In genomic region chr17:23828271-23829001, GRCm38 (mm10) we compare ENCODE assay signal across 9 mouse cellular contexts. TPM values are rescaled to one million over a fixed set of nuclear protein-coding genes. Genes with fewer than 3 reads are reported as not detected.
DNase-seq lines count a peak whose midpoint lies in the region; ATAC-seq and TF ChIP-seq lines count a peak whose summit lies in the region.
"Had no signal": no experiment of that assay in that cellular context is flagged by ENCODE, and none has a peak within 500 bp of the region (broad histone marks: within the 10 kb centered on the region; RNA-seq: fewer than 3 reads in every experiment).

No protein-coding gene starts in this region.

- H3K27me3 ChIP-seq in embryonic facial prominence, embryonic 14.5 days (replicated peaks; ENCODE audit: control insufficient read depth, insufficient read depth, low read length), result peaks cover 15% of the 10 kb centered on the region; the same call in 1 of the 2 replicates
- peaks cover 34% of the 10 kb centered on the region for H3K27me3 ChIP-seq in heart, embryonic 13.5 days (replicated peaks)
- peaks cover 6% of the 10 kb centered on the region for H3K27me3 ChIP-seq in lung, embryonic 16.5 days (ENCODE audit: control insufficient read depth, insufficient read depth, low read depth, low read length)

- no peak for TF ChIP-seq POLR2A in olfactory bulb, adult 2 months (IDR thresholded peaks at IDR 0.05; ENCODE audit: insufficient read depth, low read depth, low read length)

- peak; percentile 25 for ATAC-seq in activated CD4-positive, CD25-positive, alpha-beta regulatory T cell, adult 4 months
- ATAC-seq in embryonic facial prominence, embryonic 14.5 days (ENCODE audit: low read depth), result peak; percentile 73
- peak; percentile 60 for ATAC-seq in heart, embryonic 13.5 days (ENCODE audit: extremely low read depth, insufficient number of reproducible peaks, low FRiP score, low TSS enrichment)
- peak; percentile 75 for ATAC-seq in lung, embryonic 16.5 days (ENCODE audit: low read depth)

- H3K36me3 ChIP-seq in embryonic facial prominence, embryonic 14.5 days (ENCODE audit: control insufficient read depth, insufficient read depth, low read length), result peaks cover 37% of the 10 kb centered on the region
- H3K36me3 ChIP-seq in heart, embryonic 13.5 days, result peaks cover 41% of the 10 kb centered on the region
- peaks cover 30% of the 10 kb centered on the region for H3K36me3 ChIP-seq in lung, embryonic 16.5 days (ENCODE audit: control insufficient read depth, insufficient read depth, low read length)

- peak overlapping the region; percentile 79 for H3K9ac ChIP-seq in embryonic facial prominence, embryonic 14.5 days (ENCODE audit: low read depth, low read length)
- H3K9ac ChIP-seq in heart, embryonic 13.5 days, result peak overlapping the region; percentile 95
- peak overlapping the region; percentile 94 for H3K9ac ChIP-seq in lung, embryonic 16.5 days (ENCODE audit: low read length)

- H3K9me3 ChIP-seq in embryonic facial prominence, embryonic 14.5 days (ENCODE audit: control insufficient read depth, low read length), result peaks cover 4% of the 10 kb centered on the region; the same call in 1 of the 2 replicates
- no peaks in the 10 kb centered on the region for H3K9me3 ChIP-seq in heart, embryonic 13.5 days
- H3K9me3 ChIP-seq in lung, embryonic 16.5 days (ENCODE audit: control insufficient read depth, low read length), result 0 out of 2 replicates have a peak, but pooled peaks cover 4% of the 10 kb centered on the region

- WGBS in embryonic facial prominence, embryonic 14.5 days, result 0% methylated on average over 41 of the region's 47 CpGs
- under 1% methylated on average over 47 of the region's 47 CpGs for WGBS in heart, embryonic 13.5 days
- under 1% methylated on average over 41 of the region's 47 CpGs for WGBS in lung, embryonic 16.5 days
- under 1% methylated on average over 47 of the region's 47 CpGs for WGBS in olfactory bulb, adult 2 months

- H3K4me2 ChIP-seq in embryonic facial prominence, embryonic 14.5 days (ENCODE audit: low read depth, low read length), result peak overlapping the region; percentile 64
- H3K4me2 ChIP-seq in heart, embryonic 13.5 days, result peak overlapping the region; percentile 79
- peak overlapping the region; percentile 88 for H3K4me2 ChIP-seq in lung, embryonic 16.5 days (ENCODE audit: low read depth, low read length)

- peaks cover 9% of the 10 kb centered on the region for H3K4me1 ChIP-seq in embryonic facial prominence, embryonic 14.5 days (ENCODE audit: control insufficient read depth, insufficient read depth, low read length)
- peaks cover 22% of the 10 kb centered on the region for H3K4me1 ChIP-seq in heart, embryonic 13.5 days
- peaks cover 12% of the 10 kb centered on the region for H3K4me1 ChIP-seq in lung, embryonic 16.5 days (replicated peaks; ENCODE audit: control insufficient read depth, insufficient read depth, low read length)
- H3K4me1 ChIP-seq in olfactory bulb, adult 2 months (ENCODE audit: control insufficient read depth, insufficient read depth, low read length), result peaks cover 3% of the 10 kb centered on the region

- H3K4me3 ChIP-seq in embryonic facial prominence, embryonic 14.5 days (ENCODE audit: low read depth, low read length), result peak overlapping the region; percentile 52
- peak overlapping the region; percentile 95 for H3K4me3 ChIP-seq in heart, embryonic 13.5 days
- H3K4me3 ChIP-seq in lung, embryonic 16.5 days (ENCODE audit: low read length), result peak overlapping the region; percentile 86
- peak overlapping the region; percentile 71 for H3K4me3 ChIP-seq in olfactory bulb, adult 2 months (ENCODE audit: insufficient read depth, low read depth, low read length)

- H3K27ac ChIP-seq in embryonic facial prominence, embryonic 14.5 days (replicated peaks; ENCODE audit: low read depth, low read length), result peak overlapping the region; percentile 95
- H3K27ac ChIP-seq in heart, embryonic 13.5 days (replicated peaks), result peak overlapping the region; percentile 92
- H3K27ac ChIP-seq in lung, embryonic 16.5 days (ENCODE audit: low read length), result peak overlapping the region; percentile 77
- peak overlapping the region; percentile 13 for H3K27ac ChIP-seq in olfactory bulb, adult 2 months (ENCODE audit: insufficient read depth, low read depth, low read length)

- DNase-seq in CD4-positive helper T cell, adult 2 months (ENCODE audit: low read depth, low spot score), result peak; percentile 79
- peak; percentile 59 for DNase-seq in embryonic facial prominence, embryonic 14.5 days (ENCODE audit: low spot score)
- peak; percentile 19 to 35 for DNase-seq in layer of hippocampus, adult 18-20 months (ENCODE audit: low spot score in 2 of 2)
- peak; percentile 80 for DNase-seq in thymus, postnatal 4 days

- TF ChIP-seq CTCF in olfactory bulb, adult 2 months (IDR thresholded peaks at IDR 0.05; ENCODE audit: insufficient read depth, low read depth, low read length), result no peak

RNA-seq across cellular contexts. Expression of gene Elob, which starts 0.5 kb away (rescaled TPM):
- polyA plus RNA-seq in activated CD4-positive, CD25-positive, alpha-beta regulatory T cell, adult 4 months (2017; shearing (Covaris generic)), result 100 to 1,000 TPM; 686 to 746 TPM
- 1,099 and 1,112 TPM in 2 replicates for polyA plus RNA-seq in embryonic facial prominence, embryonic 14.5 days (2014; fragmentation: Nextera tagmentation; extraction: Ambion mirVana)
- polyA plus RNA-seq in heart, embryonic 13.5 days (2015; fragmentation: Nextera tagmentation; extraction: Ambion mirVana), result 875 and 1,018 TPM in 2 replicates
- total RNA-seq in layer of hippocampus, adult 18-20 months (2021), result 100 to 1,000 TPM; 355 to 375 TPM
- 980 and 1,001 TPM in 2 replicates for polyA plus RNA-seq in lung, embryonic 16.5 days (2015; fragmentation: Nextera tagmentation; extraction: Ambion mirVana)
- not detected in 2 replicates for polyA plus RNA-seq in olfactory bulb, adult 2 months (2012; ENCODE audit: insufficient read depth, insufficient read length, low replicate concordance, missing spikeins)

RNA-seq across cellular contexts. Expression of gene Prss33, which starts 7.4 kb away (rescaled TPM):
- 1 to 10 TPM; 1.1 to 2.4 TPM for polyA plus RNA-seq in activated CD4-positive, CD25-positive, alpha-beta regulatory T cell, adult 4 months (2017; shearing (Covaris generic))
- polyA plus RNA-seq in embryonic facial prominence, embryonic 14.5 days (2014; fragmentation: Nextera tagmentation; extraction: Ambion mirVana), result 0.77 and 0.88 TPM in 2 replicates
- not detected in 2 replicates for polyA plus RNA-seq in heart, embryonic 13.5 days (2015; fragmentation: Nextera tagmentation; extraction: Ambion mirVana)
- total RNA-seq in layer of hippocampus, adult 18-20 months (2021), result under 1 TPM in 1 of 2 experiments, not detected in 1; 0.41 TPM
- polyA plus RNA-seq in lung, embryonic 16.5 days (2015; fragmentation: Nextera tagmentation; extraction: Ambion mirVana), result not detected in 2 replicates
- polyA plus RNA-seq in olfactory bulb, adult 2 months (2012; ENCODE audit: insufficient read depth, insufficient read length, low replicate concordance, missing spikeins), result not detected in 2 replicates
- total RNA-seq: gastrocnemius, postnatal 36 days had no signal

RNA-seq across cellular contexts. Expression of gene Prss32, which starts 15.2 kb away (rescaled TPM):
- polyA plus RNA-seq in activated CD4-positive, CD25-positive, alpha-beta regulatory T cell, adult 4 months (2017; shearing (Covaris generic)), result 1 to 10 TPM in 1 of 2 experiments, not detected in 1; 2.6 TPM
- 0.25 TPM in 1 of 2 replicates, not detected in the other for polyA plus RNA-seq in embryonic facial prominence, embryonic 14.5 days (2014; fragmentation: Nextera tagmentation; extraction: Ambion mirVana)
- polyA plus RNA-seq in heart, embryonic 13.5 days (2015; fragmentation: Nextera tagmentation; extraction: Ambion mirVana), result 0.15 TPM in 1 of 2 replicates, not detected in the other
- not detected for total RNA-seq in layer of hippocampus, adult 18-20 months (2021)
- polyA plus RNA-seq in lung, embryonic 16.5 days (2015; fragmentation: Nextera tagmentation; extraction: Ambion mirVana), result 0.41 TPM in 1 of 2 replicates, not detected in the other
- polyA plus RNA-seq in olfactory bulb, adult 2 months (2012; ENCODE audit: insufficient read depth, insufficient read length, low replicate concordance, missing spikeins), result not detected in 2 replicates
- total RNA-seq: gastrocnemius, postnatal 36 days had no signal

RNA-seq across cellular contexts. Expression of gene Prss41, which starts 15.5 kb away (rescaled TPM):
- 10 to 100 TPM in 1 of 2 experiments, 1 to 10 TPM in 1; 6.4 to 10.5 TPM for polyA plus RNA-seq in activated CD4-positive, CD25-positive, alpha-beta regulatory T cell, adult 4 months (2017; shearing (Covaris generic))
- 0.64 and 1.1 TPM in 2 replicates for polyA plus RNA-seq in embryonic facial prominence, embryonic 14.5 days (2014; fragmentation: Nextera tagmentation; extraction: Ambion mirVana)
- 0.20 and 0.29 TPM in 2 replicates for polyA plus RNA-seq in heart, embryonic 13.5 days (2015; fragmentation: Nextera tagmentation; extraction: Ambion mirVana)
- total RNA-seq in layer of hippocampus, adult 18-20 months (2021), result 1 to 10 TPM in 1 of 2 experiments, under 1 TPM in 1; 0.89 to 2.4 TPM
- polyA plus RNA-seq in lung, embryonic 16.5 days (2015; fragmentation: Nextera tagmentation; extraction: Ambion mirVana), result 0.75 and 0.99 TPM in 2 replicates
- polyA plus RNA-seq in olfactory bulb, adult 2 months (2012; ENCODE audit: insufficient read depth, insufficient read length, low replicate concordance, missing spikeins), result not detected in 2 replicates

RNA-seq across cellular contexts. Expression of gene Srrm2, which starts 38.1 kb away (rescaled TPM):
- 100 to 1,000 TPM; 234 to 326 TPM for polyA plus RNA-seq in activated CD4-positive, CD25-positive, alpha-beta regulatory T cell, adult 4 months (2017; shearing (Covaris generic))
- polyA plus RNA-seq in embryonic facial prominence, embryonic 14.5 days (2014; fragmentation: Nextera tagmentation; extraction: Ambion mirVana), result 320 and 345 TPM in 2 replicates
- 319 and 327 TPM in 2 replicates for polyA plus RNA-seq in heart, embryonic 13.5 days (2015; fragmentation: Nextera tagmentation; extraction: Ambion mirVana)
- total RNA-seq in layer of hippocampus, adult 18-20 months (2021), result 100 to 1,000 TPM; 509 to 565 TPM
- 411 and 414 TPM in 2 replicates for polyA plus RNA-seq in lung, embryonic 16.5 days (2015; fragmentation: Nextera tagmentation; extraction: Ambion mirVana)
- 383 and 683 TPM in 2 replicates for polyA plus RNA-seq in olfactory bulb, adult 2 months (2012; ENCODE audit: insufficient read depth, insufficient read length, low replicate concordance, missing spikeins)

Comparison
In these comparisons a context has a peak if more than half of its experiments do, and no peak if none do; other contexts are left out.
1. Peak in every context shown above with its lines: DNase-seq, ATAC-seq, H3K4me3 ChIP-seq and H3K27ac ChIP-seq.
2. DNase-seq: peak in every context shown above with its lines; median percentile 80 in thymus, postnatal 4 days; 79 in CD4-positive helper T cell, adult 2 months; 59 in embryonic facial prominence, embryonic 14.5 days; 27 in layer of hippocampus, adult 18-20 months.
3. ATAC-seq: peak in every context shown above with its lines; median percentile 75 in lung, embryonic 16.5 days; 73 in embryonic facial prominence, embryonic 14.5 days; 60 in heart, embryonic 13.5 days; 25 in activated CD4-positive, CD25-positive, alpha-beta regulatory T cell, adult 4 months.
4. H3K27ac ChIP-seq: peak in every context shown above with its lines; median percentile 95 in embryonic facial prominence, embryonic 14.5 days; 92 in heart, embryonic 13.5 days; 77 in lung, embryonic 16.5 days; 13 in olfactory bulb, adult 2 months.